Mouse (Mus musculus) embryonic facial prominence, embryonic 12.5 days (tissue): Measurements from ENCODE around the gene Kbtbd6. TPM values are rescaled to one million over a fixed set of nuclear protein-coding genes. Genes with fewer than 3 reads are reported as not detected.
A peak's percentile ranks its signal among the peaks of the same experiment; 100 is the strongest.

Experiments used
- ATAC-seq: fragments of 200-750 bp; cut with Nextera tagmentation; 2 replicates; pipeline ENCODE4 v1.8.0; 2017; ENCODE audit not compliant: insufficient number of reproducible peaks, insufficient read depth, low FRiP score, low TSS enrichment
- H3K27ac ChIP-seq: fragments of 300-500 bp; sonication (generic); 2 replicates; pipeline ENCODE4 v1.5.1; 2016; ENCODE audit warnings: mild to moderate bottlenecking
- H3K27me3 ChIP-seq: fragments of 300-500 bp; sonication (generic); 2 replicates; pipeline ENCODE4 v1.6.1; 2016; ENCODE audit warnings: mild to moderate bottlenecking, moderate library complexity
- H3K36me3 ChIP-seq: fragments of 300-500 bp; sonication (generic); 2 replicates; pipeline ENCODE4 v1.6.1; 2016; ENCODE audit warnings: mild to moderate bottlenecking
- H3K4me1 ChIP-seq: fragments of 300-500 bp; sonication (generic); 2 replicates; pipeline ENCODE4 v1.6.1; 2016
- H3K4me2 ChIP-seq: fragments of 300-500 bp; sonication (generic); replicated peaks from 2 replicates; pipeline ENCODE4 v1.6.1; 2016; ENCODE audit warnings: mild to moderate bottlenecking, moderate library complexity
- H3K4me3 ChIP-seq: fragments of 300-500 bp; sonication (generic); 2 replicates; pipeline ENCODE4 v1.5.1; 2016; ENCODE audit warnings: mild to moderate bottlenecking
- H3K9ac ChIP-seq: fragments of 300-500 bp; sonication (generic); 2 replicates; pipeline ENCODE4 v1.6.1; 2016; ENCODE audit warnings: mild to moderate bottlenecking, moderate library complexity
- H3K9me3 ChIP-seq: fragments of 300-500 bp; sonication (generic); 2 replicates; pipeline ENCODE4 v1.6.1; 2016; ENCODE audit warnings: mild to moderate bottlenecking, moderate library complexity
- WGBS: fragments of 180-500 bp; shearing (Covaris S2); methylation state at CpG from one replicate; pipeline ENCODE4 v1.1.7; 2016; 5-methylcytosine and 5-hydroxymethylcytosine counted together
- polyA plus RNA-seq: library from polyadenylated mRNA; unstranded; fragments of >200 nt; fragmentation: Nextera tagmentation; extraction: Ambion mirVana; gene quantifications from 2 replicates; pipeline ENCODE4 v1.2.1, GENCODE M21; 2016

Gene Kbtbd6
- polyA plus RNA-seq, 1 experiment from 2014 or later, result 4.0 TPM

DNA sequence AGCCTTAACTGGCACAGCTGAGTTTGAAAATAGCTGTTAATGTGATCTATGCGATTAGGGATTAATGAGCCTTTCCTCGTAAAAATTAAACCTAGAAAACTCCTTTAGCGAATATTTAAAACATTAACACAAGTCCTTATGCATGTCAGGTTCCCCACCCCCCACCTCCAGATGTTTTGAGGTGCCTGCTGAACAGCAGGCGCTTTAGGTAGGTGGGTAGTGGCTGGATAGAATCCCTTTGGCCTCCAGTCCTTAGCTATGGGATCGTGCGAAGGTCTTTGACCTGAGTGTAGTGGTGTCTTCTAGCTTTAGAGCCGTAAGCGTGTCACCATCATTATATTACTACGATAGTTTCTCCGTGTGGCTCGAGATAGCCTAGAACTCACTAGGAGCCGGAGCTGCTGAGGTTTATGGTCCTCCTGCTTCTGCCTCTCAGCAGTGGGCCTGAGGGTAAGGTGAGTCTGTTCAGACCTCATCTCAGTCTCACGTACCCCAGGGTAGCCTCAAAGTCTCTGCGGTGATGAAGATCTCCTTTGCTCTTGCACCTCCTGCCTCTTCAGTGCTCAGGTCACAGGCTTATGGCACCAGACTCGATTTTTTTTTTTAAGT, 31.2 kb downstream of the Kbtbd6 start:
- ATAC-seq, result no peak
- H3K4me1 ChIP-seq, result peaks cover 48% of the 10 kb centered on the region

GRCm38 (mm10) chr14:79483611-79484120, 32.0 kb downstream of the Kbtbd6 start:
- Histone ChIP-seq H3K4me1 (peaks cover 48% of the 10 kb centered on the region), H3K9me3 (no peaks in the 10 kb centered on the region), H3K27me3 (no peaks in the 10 kb centered on the region), H3K4me3 (peak overlapping the region; percentile 85; the same call in 1 of the 2 replicates), H3K36me3 (no peaks in the 10 kb centered on the region), H3K27ac (peak overlapping the region; percentile 100), H3K4me2 (peak overlapping the region; percentile 62), H3K9ac (peak overlapping the region; percentile 96; the same call in 1 of the 2 replicates)
- 49% methylated on average over 8 of the region's 8 CpGs for WGBS
- ATAC-seq, result no peak

More for the DNA sequence above, 31.2 kb downstream of the Kbtbd6 start:
- Histone ChIP-seq H3K4me3 (peak overlapping the region; percentile 85), H3K27me3 (no peaks in the 10 kb centered on the region), H3K4me2 (peak overlapping the region; percentile 62), H3K9me3 (no peaks in the 10 kb centered on the region), H3K27ac (peak overlapping the region; percentile 100), H3K9ac (peak overlapping the region; percentile 96), H3K36me3 (peaks cover 5% of the 10 kb centered on the region; the same call in 1 of the 2 replicates)
- 21% methylated on average over 15 of the region's 15 CpGs for WGBS

- WGBS, result 11% methylated on average over 8 of the region's 8 CpGs
- Histone ChIP-seq H3K9me3 (no peaks in the 10 kb centered on the region), H3K9ac (no peak overlapping the region), H3K27ac (0 out of 2 replicates have a peak overlapping the region, but pooled peaks have one; percentile 60), H3K4me3 (peak overlapping the region; percentile 38; the same call in 1 of the 2 replicates), H3K4me2 (peak overlapping the region; percentile 65), H3K36me3 (no peaks in the 10 kb centered on the region), H3K27me3 (no peaks in the 10 kb centered on the region), H3K4me1 (peaks cover 36% of the 10 kb centered on the region)
- ATAC-seq, result no peak
These were observed 35.0 kb downstream of the Kbtbd6 start for GRCm38 (mm10) chr14:79486617-79486992.

DNA sequence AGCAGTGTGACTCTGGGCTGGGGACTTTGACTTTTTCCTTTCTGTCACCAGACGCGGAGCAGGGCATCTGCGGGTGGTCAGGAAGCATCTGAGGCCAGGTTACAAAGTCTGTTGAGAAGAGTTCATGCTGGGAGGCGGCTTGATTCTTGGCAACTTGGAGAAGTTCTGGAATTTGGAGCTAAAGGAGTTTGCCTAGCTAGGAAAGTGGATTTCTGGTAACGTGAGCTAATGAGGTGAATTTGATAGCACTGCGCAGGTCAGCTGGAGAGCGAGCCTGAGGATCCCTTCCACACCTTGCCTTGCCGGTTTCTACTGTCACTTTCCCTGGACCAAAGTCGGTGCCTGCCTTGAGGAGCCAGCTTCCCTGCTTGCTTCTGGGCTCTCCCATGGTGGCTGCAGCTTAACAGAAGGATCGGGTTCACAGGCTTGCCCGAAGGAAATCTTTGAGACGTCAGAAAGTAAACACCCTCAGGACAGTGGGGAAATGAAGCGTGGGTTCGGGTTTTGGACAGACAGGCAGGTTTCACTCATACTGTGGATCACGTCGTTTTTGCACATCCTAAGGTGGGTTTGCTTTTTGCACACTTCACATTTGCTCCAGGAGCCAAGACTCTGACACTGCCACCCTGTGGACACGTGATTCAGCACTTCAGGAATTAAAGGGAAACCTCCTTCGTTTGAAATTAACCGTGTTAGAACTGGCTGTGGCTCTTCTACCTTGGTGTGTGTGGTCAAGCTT, 35.5 kb downstream of the Kbtbd6 start:
- 3% methylated on average over 19 of the region's 19 CpGs for WGBS
- 0 out of 2 replicates have a peak, but pooled peaks cover 4% of the 10 kb centered on the region for H3K36me3 ChIP-seq
- peak overlapping the region; percentile 38 for H3K4me3 ChIP-seq
- 0 out of 2 replicates have a peak overlapping the region, but pooled peaks have one; percentile 60 for H3K27ac ChIP-seq
- no peak for ATAC-seq
- no peaks in the 10 kb centered on the region for H3K9me3 ChIP-seq
- peak overlapping the region; percentile 65 for H3K4me2 ChIP-seq
- H3K9ac ChIP-seq, result peak overlapping the region; percentile 54
- H3K27me3 ChIP-seq, result no peaks in the 10 kb centered on the region
- H3K4me1 ChIP-seq, result peaks cover 36% of the 10 kb centered on the region

DNA sequence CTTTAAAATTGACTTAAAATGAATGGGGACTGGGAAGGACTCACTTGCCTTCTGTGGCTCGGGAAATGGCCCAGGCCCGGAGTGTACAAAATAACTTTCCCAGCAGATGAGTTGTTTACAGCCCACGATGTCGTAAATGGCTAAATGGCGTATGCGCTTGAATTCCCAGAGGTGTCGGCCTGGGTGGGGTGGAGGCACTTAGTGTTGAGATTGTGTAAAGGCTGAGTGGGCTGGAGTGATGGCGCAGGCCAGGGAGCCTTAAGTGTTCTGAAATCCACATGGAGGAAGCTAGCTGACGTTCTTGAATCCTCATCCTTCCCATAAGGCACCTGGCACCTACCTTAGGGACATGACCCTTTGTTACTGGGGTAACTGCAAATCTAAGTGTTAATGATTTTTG, 36.9 kb downstream of the Kbtbd6 start:
- H3K27me3 ChIP-seq, result no peaks in the 10 kb centered on the region
- no peak overlapping the region for H3K9ac ChIP-seq
- H3K4me2 ChIP-seq, result no peak overlapping the region
- H3K4me1 ChIP-seq, result peaks cover 28% of the 10 kb centered on the region
- H3K36me3 ChIP-seq, result 0 out of 2 replicates have a peak, but pooled peaks cover 4% of the 10 kb centered on the region
- 89% methylated on average over 9 of the region's 9 CpGs for WGBS
- no peak for ATAC-seq
- H3K9me3 ChIP-seq, result no peaks in the 10 kb centered on the region
- H3K4me3 ChIP-seq, result no peak overlapping the region
- no peak overlapping the region for H3K27ac ChIP-seq

GRCm38 (mm10) chr14:79489150-79489549, 37.5 kb downstream of the Kbtbd6 start:
- Histone ChIP-seq H3K36me3 (0 out of 2 replicates have a peak, but pooled peaks cover 4% of the 10 kb centered on the region), H3K9me3 (no peaks in the 10 kb centered on the region), H3K4me2 (no peak overlapping the region), H3K27ac (no peak overlapping the region), H3K9ac (no peak overlapping the region), H3K4me1 (peaks cover 22% of the 10 kb centered on the region), H3K4me3 (no peak overlapping the region), H3K27me3 (no peaks in the 10 kb centered on the region)
- no peak for ATAC-seq
- 80% methylated on average over 12 of the region's 12 CpGs for WGBS

GRCm38 (mm10) chr14:79490246-79490645, 38.6 kb downstream of the Kbtbd6 start:
- Histone ChIP-seq H3K4me3 (no peak overlapping the region), H3K9me3 (no peaks in the 10 kb centered on the region), H3K9ac (no peak overlapping the region), H3K36me3 (0 out of 2 replicates have a peak, but pooled peaks cover 4% of the 10 kb centered on the region), H3K4me2 (no peak overlapping the region), H3K27me3 (no peaks in the 10 kb centered on the region), H3K4me1 (peaks cover 22% of the 10 kb centered on the region), H3K27ac (no peak overlapping the region)
- WGBS, result 54% methylated on average over 3 of the region's 3 CpGs
- no peak for ATAC-seq

GRCm38 (mm10) chr14:79494349-79494748, 42.7 kb downstream of the Kbtbd6 start:
- H3K27me3 ChIP-seq, result no peaks in the 10 kb centered on the region
- H3K4me1 ChIP-seq, result no peaks in the 10 kb centered on the region
- no peak overlapping the region for H3K4me2 ChIP-seq
- 47% methylated on average over 6 of the region's 6 CpGs for WGBS
- 0 out of 2 replicates have a peak, but pooled peaks cover 4% of the 10 kb centered on the region for H3K36me3 ChIP-seq
- H3K4me3 ChIP-seq, result no peak overlapping the region
- ATAC-seq, result no peak
- H3K27ac ChIP-seq, result no peak overlapping the region
- H3K9ac ChIP-seq, result no peak overlapping the region
- no peaks in the 10 kb centered on the region for H3K9me3 ChIP-seq

DNA sequence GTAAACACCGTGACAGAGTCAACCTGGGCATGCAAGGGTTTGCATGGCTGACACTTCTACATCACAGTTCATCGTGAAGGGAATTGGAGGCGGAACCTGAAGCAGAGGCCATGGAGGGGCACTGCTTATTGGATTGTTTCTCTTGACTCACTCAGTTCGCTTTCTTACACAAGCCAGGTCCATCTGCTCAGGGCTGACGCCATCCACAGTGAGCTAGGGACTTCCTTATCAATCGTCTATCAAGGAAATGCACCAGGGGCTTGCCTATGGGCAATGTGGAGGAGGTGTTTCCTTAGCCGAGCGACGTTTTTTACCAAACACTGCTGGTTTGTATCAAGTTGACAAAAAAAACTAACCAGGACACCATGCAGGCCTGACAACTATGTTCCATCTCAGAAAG, 47.7 kb downstream of the Kbtbd6 start:
- H3K4me3 ChIP-seq, result no peak overlapping the region
- WGBS, result 80% methylated on average over 9 of the region's 9 CpGs
- H3K9ac ChIP-seq, result no peak overlapping the region
- no peak overlapping the region for H3K4me2 ChIP-seq
- no peaks in the 10 kb centered on the region for H3K36me3 ChIP-seq
- ATAC-seq, result no peak
- no peaks in the 10 kb centered on the region for H3K9me3 ChIP-seq
- no peak overlapping the region for H3K27ac ChIP-seq
- no peaks in the 10 kb centered on the region for H3K4me1 ChIP-seq
- H3K27me3 ChIP-seq, result no peaks in the 10 kb centered on the region

GRCm38 (mm10) chr14:79500756-79501155, 49.1 kb downstream of the Kbtbd6 start:
- no peaks in the 10 kb centered on the region for H3K27me3 ChIP-seq
- ATAC-seq, result no peak
- no peaks in the 10 kb centered on the region for H3K9me3 ChIP-seq
- no peak overlapping the region for H3K27ac ChIP-seq
- no peak overlapping the region for H3K4me3 ChIP-seq
- H3K4me1 ChIP-seq, result no peaks in the 10 kb centered on the region
- no peaks in the 10 kb centered on the region for H3K36me3 ChIP-seq
- H3K9ac ChIP-seq, result no peak overlapping the region
- H3K4me2 ChIP-seq, result no peak overlapping the region
- 68% methylated on average over 4 of the region's 4 CpGs for WGBS

DNA sequence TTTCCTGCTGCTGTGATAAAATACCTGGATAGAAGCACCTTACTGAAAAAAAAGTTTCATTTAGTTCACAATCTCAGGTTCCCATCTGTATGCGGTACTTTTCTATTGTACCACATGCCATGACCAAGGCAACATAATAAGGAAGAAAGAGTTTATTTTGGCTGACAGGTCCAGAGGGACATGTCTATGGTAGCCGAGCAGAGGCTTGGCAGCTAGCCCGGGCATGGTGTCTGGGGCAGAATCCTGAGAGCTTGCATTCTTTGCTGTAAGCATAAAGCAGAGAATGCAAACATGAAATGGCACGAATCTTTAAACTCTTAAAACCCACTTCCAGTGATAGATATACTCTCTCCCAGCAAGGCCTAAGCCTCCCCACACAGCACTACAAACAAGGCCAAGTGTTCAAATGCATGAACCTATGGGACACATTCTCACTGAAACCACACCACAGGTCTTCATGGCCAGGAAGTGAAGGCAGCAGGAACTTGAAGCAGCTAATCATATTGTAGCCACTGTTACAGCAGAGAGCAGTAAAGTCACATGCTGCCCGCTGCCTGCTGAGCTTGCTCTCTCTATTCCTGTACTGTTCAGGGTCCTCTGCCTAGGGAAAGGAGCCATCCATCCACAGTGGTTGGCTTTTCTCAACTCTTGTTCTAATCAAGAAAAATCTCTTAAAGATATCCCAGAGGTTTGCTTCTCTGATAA, 51.9 kb downstream of the Kbtbd6 start:
- Histone ChIP-seq H3K4me2 (no peak overlapping the region), H3K4me1 (no peaks in the 10 kb centered on the region), H3K27ac (no peak overlapping the region), H3K27me3 (no peaks in the 10 kb centered on the region), H3K4me3 (no peak overlapping the region), H3K9ac (no peak overlapping the region), H3K36me3 (no peaks in the 10 kb centered on the region), H3K9me3 (no peaks in the 10 kb centered on the region)
- 66% methylated on average over 5 of the region's 5 CpGs for WGBS
- no peak for ATAC-seq
